Mouse (Mus musculus): Measurements from ENCODE around the gene Vav1. TPM values are rescaled to one million over a fixed set of nuclear protein-coding genes. Genes with fewer than 3 reads are reported as not detected.

Vav1 gene
- polyA plus RNA-seq, 1 experiment from 2014 or later: 20.6 TPM

DNA sequence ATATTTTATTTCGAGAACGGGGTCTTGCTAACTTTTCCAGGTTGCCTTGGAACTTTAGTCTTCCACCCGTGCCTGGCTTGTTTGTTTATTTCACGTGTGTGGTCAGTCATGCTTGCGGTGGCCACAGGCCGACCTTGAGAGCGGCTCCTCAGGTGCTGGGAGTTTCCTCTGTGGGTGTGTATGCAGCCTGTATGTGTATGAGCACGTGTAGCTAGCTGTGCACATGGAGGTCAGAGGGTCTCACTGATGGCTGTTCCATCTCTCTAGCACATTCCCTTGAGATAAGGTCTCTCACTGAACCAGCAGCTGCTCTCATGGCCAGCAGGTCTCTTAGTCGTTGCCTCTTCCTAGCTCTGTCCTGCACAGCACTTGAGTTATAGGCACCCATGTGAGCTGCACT lies 18.5 kb upstream of the Vav1 start:
- Histone ChIP-seq H3K9me3 (ENCODE audit: control insufficient read depth, low read length) (no peaks in the 10 kb centered on the region), H3K9ac (ENCODE audit: low read depth, low read length) (no peak overlapping the region), H3K27ac (ENCODE audit: low read depth, low read length) (no peak overlapping the region), H3K4me2 (no peak overlapping the region), H3K4me3 (ENCODE audit: low read depth, low read length) (no peak overlapping the region), H3K4me1 (replicated peaks; ENCODE audit: control insufficient read depth, insufficient read depth, low read length) (peaks cover 12% of the 10 kb centered on the region), H3K27me3 (replicated peaks; ENCODE audit: control insufficient read depth, insufficient read depth, low read length) (no peaks in the 10 kb centered on the region), H3K36me3 (ENCODE audit: control insufficient read depth, insufficient read depth, low read length) (peaks cover 16% of the 10 kb centered on the region; the same call in 1 of the 2 replicates)
- ATAC-seq (replicated peaks; ENCODE audit: low FRiP score) (no peak), DNase-seq (ENCODE audit: low spot score) (no peak)
- WGBS: 85% methylated on average over 9 of the region's 9 CpGs

DNA sequence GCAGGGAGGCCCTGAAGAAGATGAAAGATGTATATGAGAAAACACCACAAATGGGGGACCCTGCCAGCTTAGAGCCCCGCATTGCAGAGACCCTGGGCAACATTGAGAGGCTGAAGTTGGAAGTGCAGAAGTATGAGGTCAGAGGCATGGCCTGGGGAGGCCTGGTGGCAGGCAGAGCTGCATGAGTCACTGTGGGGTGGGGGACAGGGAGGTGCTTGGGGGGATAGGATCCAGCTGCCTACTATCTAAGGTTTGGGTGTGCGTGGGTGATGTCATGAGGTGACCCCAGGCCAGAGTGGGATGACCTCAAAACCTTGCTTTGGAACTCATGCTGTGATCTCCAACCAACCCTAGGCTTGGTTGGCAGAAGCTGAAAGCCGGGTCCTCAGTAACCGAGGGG lies 17.6 kb upstream of the Vav1 start:
- Histone ChIP-seq H3K4me1 (replicated peaks; ENCODE audit: control insufficient read depth, insufficient read depth, low read length) (peaks cover 12% of the 10 kb centered on the region), H3K27me3 (replicated peaks; ENCODE audit: control insufficient read depth, insufficient read depth, low read length) (no peaks in the 10 kb centered on the region), H3K27ac (ENCODE audit: low read depth, low read length) (no peak overlapping the region), H3K4me3 (ENCODE audit: low read depth, low read length) (no peak overlapping the region), H3K36me3 (ENCODE audit: control insufficient read depth, insufficient read depth, low read length) (peaks cover 16% of the 10 kb centered on the region; the same call in 1 of the 2 replicates), H3K4me2 (no peak overlapping the region), H3K9ac (ENCODE audit: low read depth, low read length) (no peak overlapping the region), H3K9me3 (ENCODE audit: control insufficient read depth, low read length) (no peaks in the 10 kb centered on the region)
- no peak for DNase-seq (ENCODE audit: low spot score)
- no peak for ATAC-seq (replicated peaks; ENCODE audit: low FRiP score)
- 90% methylated on average over 4 of the region's 4 CpGs for WGBS

- no peak overlapping the region for H3K4me3 ChIP-seq (ENCODE audit: low read depth, low read length)
- H3K9me3 ChIP-seq (ENCODE audit: control insufficient read depth, low read length): no peaks in the 10 kb centered on the region
- H3K27ac ChIP-seq (ENCODE audit: low read depth, low read length): no peak overlapping the region
- WGBS: 30% methylated on average over 1 of the region's 1 CpGs
- H3K9ac ChIP-seq (ENCODE audit: low read depth, low read length): no peak overlapping the region
- ATAC-seq (replicated peaks; ENCODE audit: low FRiP score) (no peak; the same call in 1 of the 2 replicates), DNase-seq (ENCODE audit: low spot score) (no peak)
- H3K36me3 ChIP-seq (ENCODE audit: control insufficient read depth, insufficient read depth, low read length): peaks cover 16% of the 10 kb centered on the region; the same call in 1 of the 2 replicates
- H3K4me1 ChIP-seq (replicated peaks; ENCODE audit: control insufficient read depth, insufficient read depth, low read length): peaks cover 12% of the 10 kb centered on the region
- no peak overlapping the region for H3K4me2 ChIP-seq
- no peaks in the 10 kb centered on the region for H3K27me3 ChIP-seq (replicated peaks; ENCODE audit: control insufficient read depth, insufficient read depth, low read length)
Measured at GRCm38 (mm10) chr17:57261796-57262195, 17.1 kb upstream of the Vav1 start.

DNA sequence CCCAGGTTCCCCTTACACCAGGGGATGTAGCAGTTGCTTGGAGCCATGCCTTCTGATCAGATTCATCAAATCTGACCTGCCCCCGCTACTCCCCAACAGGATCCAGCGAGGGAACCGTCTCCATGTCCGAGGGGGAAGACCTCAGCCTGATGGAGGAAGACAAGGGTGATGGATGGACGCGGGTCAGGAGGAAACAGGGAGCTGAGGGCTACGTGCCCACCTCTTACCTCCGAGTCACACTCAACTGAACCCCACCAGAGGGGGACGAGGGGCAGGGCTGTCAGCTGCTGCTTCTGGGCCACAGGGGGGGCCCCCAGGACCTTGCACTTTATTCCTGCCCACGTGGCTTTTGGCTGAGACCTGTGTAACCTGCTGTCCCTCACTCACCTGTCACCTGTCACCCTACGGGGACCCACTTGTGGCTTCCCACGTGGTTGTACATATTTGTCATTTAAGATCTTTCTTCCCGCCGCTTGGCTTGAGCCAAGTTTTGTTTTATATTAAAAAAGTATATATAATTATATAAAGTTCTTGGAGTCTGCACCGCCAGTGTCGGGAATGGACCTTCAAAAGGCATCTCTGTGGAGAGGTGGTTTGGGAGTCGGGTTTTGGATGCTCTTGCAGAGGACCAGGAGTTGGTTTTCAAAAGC lies 15.9 kb upstream of the Vav1 start:
- H3K4me2 ChIP-seq: no peak overlapping the region
- 86% methylated on average over 17 of the region's 17 CpGs for WGBS
- no peak overlapping the region for H3K4me3 ChIP-seq (ENCODE audit: low read depth, low read length)
- H3K36me3 ChIP-seq (ENCODE audit: control insufficient read depth, insufficient read depth, low read length): peaks cover 14% of the 10 kb centered on the region; the same call in 1 of the 2 replicates
- no peaks in the 10 kb centered on the region for H3K27me3 ChIP-seq (replicated peaks; ENCODE audit: control insufficient read depth, insufficient read depth, low read length)
- H3K4me1 ChIP-seq (replicated peaks; ENCODE audit: control insufficient read depth, insufficient read depth, low read length): peaks cover 12% of the 10 kb centered on the region
- no peak for ATAC-seq (replicated peaks; ENCODE audit: low FRiP score)
- no peak overlapping the region for H3K9ac ChIP-seq (ENCODE audit: low read depth, low read length)
- no peaks in the 10 kb centered on the region for H3K9me3 ChIP-seq (ENCODE audit: control insufficient read depth, low read length)
- DNase-seq (ENCODE audit: low spot score): no peak
- no peak overlapping the region for H3K27ac ChIP-seq (ENCODE audit: low read depth, low read length)

GRCm38 (mm10) chr17:57264164-57264563 lies 14.7 kb upstream of the Vav1 start:
- no peak for DNase-seq (ENCODE audit: low spot score)
- no peaks in the 10 kb centered on the region for H3K27me3 ChIP-seq (replicated peaks; ENCODE audit: control insufficient read depth, insufficient read depth, low read length)
- H3K9me3 ChIP-seq (ENCODE audit: control insufficient read depth, low read length): no peaks in the 10 kb centered on the region
- peaks cover 12% of the 10 kb centered on the region for H3K4me1 ChIP-seq (replicated peaks; ENCODE audit: control insufficient read depth, insufficient read depth, low read length)
- WGBS: 55% methylated on average over 2 of the region's 2 CpGs
- H3K4me2 ChIP-seq: no peak overlapping the region
- H3K36me3 ChIP-seq (ENCODE audit: control insufficient read depth, insufficient read depth, low read length): peaks cover 10% of the 10 kb centered on the region; the same call in 1 of the 2 replicates
- no peak overlapping the region for H3K9ac ChIP-seq (ENCODE audit: low read depth, low read length)
- 0 out of 2 replicates have a peak, but pooled peaks have one; percentile 21 for ATAC-seq (replicated peaks; ENCODE audit: low FRiP score)
- H3K4me3 ChIP-seq (ENCODE audit: low read depth, low read length): no peak overlapping the region
- H3K27ac ChIP-seq (ENCODE audit: low read depth, low read length): no peak overlapping the region

GRCm38 (mm10) chr17:57264972-57265945 lies 13.6 kb upstream of the Vav1 start:
- ATAC-seq (replicated peaks; ENCODE audit: low FRiP score) (peak; percentile 82), DNase-seq (ENCODE audit: low spot score) (no peak)

GRCm38 (mm10) chr17:57267556-57268126 lies 11.3 kb upstream of the Vav1 start:
- H3K27ac ChIP-seq (ENCODE audit: low read depth, low read length): no peak overlapping the region
- no peak for ATAC-seq (replicated peaks; ENCODE audit: low FRiP score)
- peaks cover 10% of the 10 kb centered on the region for H3K4me1 ChIP-seq (replicated peaks; ENCODE audit: control insufficient read depth, insufficient read depth, low read length)

More at GRCm38 (mm10) chr17:57264972-57265945, 13.6 kb upstream of the Vav1 start:
- Histone ChIP-seq H3K27ac (ENCODE audit: low read depth, low read length) (no peak overlapping the region), H3K4me1 (replicated peaks; ENCODE audit: control insufficient read depth, insufficient read depth, low read length) (peaks cover 12% of the 10 kb centered on the region), H3K9me3 (ENCODE audit: control insufficient read depth, low read length) (no peaks in the 10 kb centered on the region), H3K4me3 (ENCODE audit: low read depth, low read length) (peak overlapping the region; percentile 12; the same call in 1 of the 2 replicates), H3K27me3 (replicated peaks; ENCODE audit: control insufficient read depth, insufficient read depth, low read length) (no peaks in the 10 kb centered on the region), H3K9ac (ENCODE audit: low read depth, low read length) (no peak overlapping the region), H3K4me2 (peak overlapping the region; percentile 38), H3K36me3 (ENCODE audit: control insufficient read depth, insufficient read depth, low read length) (peaks cover 9% of the 10 kb centered on the region; the same call in 1 of the 2 replicates)
- WGBS: 31% methylated on average over 21 of the region's 22 CpGs

GRCm38 (mm10) chr17:57271301-57271700 lies 7.6 kb upstream of the Vav1 start:
- WGBS: 71% methylated on average over 8 of the region's 9 CpGs
- Histone ChIP-seq H3K27ac (ENCODE audit: low read depth, low read length) (no peak overlapping the region), H3K9me3 (ENCODE audit: control insufficient read depth, low read length) (no peaks in the 10 kb centered on the region), H3K9ac (ENCODE audit: low read depth, low read length) (no peak overlapping the region), H3K4me2 (no peak overlapping the region), H3K27me3 (replicated peaks; ENCODE audit: control insufficient read depth, insufficient read depth, low read length) (peaks cover 23% of the 10 kb centered on the region), H3K4me3 (ENCODE audit: low read depth, low read length) (no peak overlapping the region), H3K36me3 (ENCODE audit: control insufficient read depth, insufficient read depth, low read length) (no peaks in the 10 kb centered on the region), H3K4me1 (replicated peaks; ENCODE audit: control insufficient read depth, insufficient read depth, low read length) (peaks cover 8% of the 10 kb centered on the region)
- DNase-seq (ENCODE audit: low spot score): no peak
- ATAC-seq (replicated peaks; ENCODE audit: low FRiP score): no peak

More at GRCm38 (mm10) chr17:57267556-57268126, 11.3 kb upstream of the Vav1 start:
- Histone ChIP-seq H3K4me3 (ENCODE audit: low read depth, low read length) (no peak overlapping the region), H3K9me3 (ENCODE audit: control insufficient read depth, low read length) (no peaks in the 10 kb centered on the region), H3K36me3 (ENCODE audit: control insufficient read depth, insufficient read depth, low read length) (peaks cover 3% of the 10 kb centered on the region; the same call in 1 of the 2 replicates), H3K4me2 (no peak overlapping the region), H3K9ac (ENCODE audit: low read depth, low read length) (no peak overlapping the region), H3K27me3 (replicated peaks; ENCODE audit: control insufficient read depth, insufficient read depth, low read length) (no peaks in the 10 kb centered on the region)
- DNase-seq (ENCODE audit: low spot score): no peak
- 79% methylated on average over 6 of the region's 6 CpGs for WGBS
